Mouse (Mus musculus) left cerebral cortex, postnatal 25 days (tissue): ENCODE results near the gene Gm21885. TPM values are rescaled to one million over a fixed set of nuclear protein-coding genes. Genes with fewer than 3 reads are reported as not detected.
"Not testable (repeated sequence)": the region's sequence is repeated elsewhere in the genome, so short reads cannot be mapped to it uniquely, and the experiment has no call there.

ENCODE experiments used
- DNase-seq, 2 experiments: peaks; one replicate each; pipeline ENCODE4 v3.0.0; 2022; ENCODE audit warnings: low spot score in 2 of 2, mixed read lengths in 1 of 2
- intact Hi-C: fragments of 180-260 bp; cut with DNase I; formaldehyde crosslinking; loops from one replicate; pipeline ENCODE4 v1.15.1; 2025
- total RNA-seq, 2 experiments: library from RNA; stranded (reverse); gene quantifications; 2 replicates each; pipeline ENCODE4 v1.2.3; 2021

Gm21885 gene
- total RNA-seq, 2 experiments from 2014 or later = not detected

- DNase-seq = peak; percentile 35 to 54
- intact Hi-C loops = no loop called here
Observed at GRCm38 (mm10) chr11:94265134-94265785, 16.4 kb upstream of the Gm21885 start.

GRCm38 (mm10) chr11:94266155-94266554 is 15.5 kb upstream of the Gm21885 start:
- DNase-seq = not testable (repeated sequence)

GRCm38 (mm10) chr11:94268761-94269160 is 12.9 kb upstream of the Gm21885 start:
- DNase-seq = no peak
- intact Hi-C loops = no loop called here

More at GRCm38 (mm10) chr11:94266155-94266554, 15.5 kb upstream of the Gm21885 start:
- intact Hi-C loops = not testable (repeated sequence)

- no peak for DNase-seq
Observed at GRCm38 (mm10) chr11:94269906-94270305, 11.8 kb upstream of the Gm21885 start.

DNA sequence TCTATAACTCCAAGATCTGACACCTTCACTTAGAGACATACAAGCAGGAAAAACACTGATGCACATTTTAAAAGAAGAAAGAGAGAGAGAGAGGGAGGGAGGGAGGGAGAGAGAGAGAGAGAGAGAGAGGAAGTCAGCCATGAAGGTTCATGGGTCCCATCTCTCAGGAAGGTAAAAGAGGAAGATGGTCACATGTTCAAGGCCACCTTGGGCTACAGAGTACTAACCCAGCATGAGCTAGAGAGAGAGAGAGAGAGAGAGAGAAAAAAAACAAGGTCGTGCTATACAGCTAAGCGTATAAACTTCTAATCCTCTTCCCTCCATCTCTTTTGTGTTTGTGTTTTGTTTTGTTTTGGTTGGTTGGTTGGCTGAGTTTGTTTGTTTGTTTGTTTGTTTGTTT is 10.7 kb upstream of the Gm21885 start:
- no peak for DNase-seq
- intact Hi-C loops = no loop called here

More at GRCm38 (mm10) chr11:94269906-94270305, 11.8 kb upstream of the Gm21885 start:
- intact Hi-C loops = no loop called here

GRCm38 (mm10) chr11:94272960-94273927 is 8.4 kb upstream of the Gm21885 start:
- intact Hi-C loops = no loop called here

DNA sequence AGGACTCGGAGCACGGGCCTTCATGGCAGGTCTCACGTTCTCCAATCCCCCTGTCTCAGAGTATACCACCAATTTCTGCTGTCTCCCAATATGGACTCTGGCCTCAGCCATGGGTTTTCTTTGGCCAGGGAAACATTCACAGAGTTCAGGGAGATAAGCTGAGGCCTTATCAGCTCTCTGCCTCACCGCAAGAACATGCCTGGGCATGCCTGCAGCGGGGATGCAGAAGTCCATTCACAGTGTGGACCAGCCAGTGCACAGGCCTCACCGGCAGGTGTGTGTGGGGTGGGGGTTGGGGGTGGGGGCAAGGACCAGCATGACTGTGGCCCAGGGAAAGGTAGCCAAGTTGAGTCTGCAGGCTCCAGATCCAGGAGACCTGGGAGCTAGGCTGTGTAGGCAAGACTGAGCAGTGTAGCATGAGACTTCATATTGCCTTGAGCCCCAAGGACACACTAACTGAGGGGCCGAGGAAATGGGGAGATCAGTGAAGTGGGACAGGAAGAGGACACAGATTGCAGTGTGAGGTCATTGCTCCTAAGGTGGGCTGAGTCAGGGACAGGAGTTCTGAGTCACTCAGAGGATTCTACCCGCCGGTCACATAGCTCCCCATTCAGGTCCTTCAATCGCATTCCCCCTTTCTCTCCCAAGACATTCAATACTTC is 7.3 kb upstream of the Gm21885 start:
- intact Hi-C loops = no loop called here
- DNase-seq = no peak

More at GRCm38 (mm10) chr11:94272960-94273927, 8.4 kb upstream of the Gm21885 start:
- DNase-seq = no peak

DNA sequence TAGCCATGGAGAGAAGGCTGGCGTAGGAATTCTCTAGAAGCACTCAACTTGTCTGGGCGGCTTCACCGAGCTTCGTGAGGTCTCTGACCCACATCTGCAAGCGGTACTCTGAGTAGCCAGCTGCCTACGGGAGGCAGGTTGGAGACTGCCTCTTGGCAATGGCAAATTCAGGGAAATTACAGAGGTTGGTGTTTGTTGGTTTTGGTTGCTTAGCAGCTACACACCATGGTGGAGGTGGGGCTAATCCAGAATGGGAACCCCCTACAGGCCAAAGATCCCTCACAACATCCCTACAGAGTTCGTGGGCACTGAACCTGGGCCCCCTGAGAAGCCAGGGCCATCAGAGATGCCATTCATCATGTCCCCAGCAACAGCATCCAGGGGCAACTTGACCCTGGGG is 6.4 kb upstream of the Gm21885 start:
- intact Hi-C loops = no loop called here
- DNase-seq = no peak

DNA sequence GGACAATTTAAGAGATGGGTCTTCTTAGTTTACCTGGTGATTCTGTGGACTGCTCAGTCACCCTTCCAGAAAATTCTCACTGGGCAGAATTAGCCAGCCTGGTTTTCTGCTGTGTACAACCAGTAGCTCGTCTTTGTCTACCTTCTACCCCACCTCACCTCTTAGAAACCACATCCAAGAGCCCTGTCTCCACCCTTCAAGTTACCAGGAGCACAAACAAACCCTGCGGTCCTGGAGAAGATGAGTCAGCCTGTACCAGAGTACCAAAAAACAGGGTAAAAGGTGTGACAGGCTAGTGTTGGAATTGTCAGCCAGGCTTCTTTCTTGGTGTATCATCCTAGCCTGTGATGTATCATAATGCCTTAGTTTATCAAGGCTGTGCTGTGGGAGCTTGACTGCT is 6.0 kb upstream of the Gm21885 start:
- intact Hi-C loops = no loop called here
- no peak for DNase-seq

DNA sequence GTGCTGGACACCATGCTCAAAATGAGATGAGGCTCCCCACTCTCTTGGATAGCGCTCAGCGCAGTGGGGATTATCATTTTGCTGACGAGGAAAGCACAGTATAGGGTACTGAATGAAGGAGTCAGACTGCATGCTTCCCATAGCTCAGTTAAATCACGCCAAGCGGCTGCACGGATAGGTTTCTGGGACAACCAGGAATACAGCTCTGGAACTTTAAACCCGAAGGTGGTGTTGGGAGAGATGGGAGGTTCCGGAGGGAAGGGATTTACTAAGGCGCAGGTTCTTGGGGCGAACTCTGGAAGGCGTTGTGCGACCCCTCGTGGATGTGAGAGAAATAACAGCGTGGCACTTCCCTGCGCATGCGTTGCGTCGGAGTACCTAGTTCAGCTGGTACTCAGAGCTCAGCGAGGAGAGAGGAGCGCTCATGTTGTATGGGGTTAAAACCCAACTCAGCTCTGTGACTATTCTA is 4.8 kb upstream of the Gm21885 start:
- intact Hi-C loops = loop anchor here (1.0 kb wide), 2 partner anchors 41 to 149 kb away; no protein-coding TSS in a partner anchor
- DNase-seq = peak; percentile 90 to 97

- intact Hi-C loops = no loop called here
Observed at GRCm38 (mm10) chr11:94282291-94282690, 618 bp downstream of the Gm21885 start.

DNA sequence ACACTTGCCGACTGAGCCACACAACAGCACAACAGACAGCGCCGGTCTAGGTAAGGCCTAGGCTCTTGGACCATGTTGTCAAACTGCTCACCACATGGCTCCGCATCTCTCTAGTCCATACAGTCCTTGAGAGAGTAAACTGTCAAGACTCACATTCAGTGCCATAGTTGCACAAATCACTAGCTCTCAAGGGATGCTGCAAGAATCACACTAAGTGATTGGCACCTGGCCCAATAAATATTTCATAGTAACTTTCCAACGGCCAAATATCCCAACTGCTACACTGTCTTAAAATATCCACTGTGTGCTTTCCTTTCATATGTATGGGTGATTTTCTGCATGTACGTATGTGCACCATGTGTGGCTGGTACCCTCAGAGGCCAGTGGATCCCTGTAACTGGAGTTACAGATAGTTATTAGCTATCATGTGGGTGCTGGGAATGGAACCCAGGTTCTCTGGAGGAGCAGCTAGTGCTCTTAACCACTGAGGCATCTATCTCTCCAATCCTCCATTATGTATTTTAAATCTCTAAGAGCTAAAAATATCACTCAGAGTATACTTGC is 1.9 kb downstream of the Gm21885 start:
- no peak for DNase-seq
- intact Hi-C loops = no loop called here

More at GRCm38 (mm10) chr11:94282291-94282690, 618 bp downstream of the Gm21885 start:
- DNase-seq = no peak

DNA sequence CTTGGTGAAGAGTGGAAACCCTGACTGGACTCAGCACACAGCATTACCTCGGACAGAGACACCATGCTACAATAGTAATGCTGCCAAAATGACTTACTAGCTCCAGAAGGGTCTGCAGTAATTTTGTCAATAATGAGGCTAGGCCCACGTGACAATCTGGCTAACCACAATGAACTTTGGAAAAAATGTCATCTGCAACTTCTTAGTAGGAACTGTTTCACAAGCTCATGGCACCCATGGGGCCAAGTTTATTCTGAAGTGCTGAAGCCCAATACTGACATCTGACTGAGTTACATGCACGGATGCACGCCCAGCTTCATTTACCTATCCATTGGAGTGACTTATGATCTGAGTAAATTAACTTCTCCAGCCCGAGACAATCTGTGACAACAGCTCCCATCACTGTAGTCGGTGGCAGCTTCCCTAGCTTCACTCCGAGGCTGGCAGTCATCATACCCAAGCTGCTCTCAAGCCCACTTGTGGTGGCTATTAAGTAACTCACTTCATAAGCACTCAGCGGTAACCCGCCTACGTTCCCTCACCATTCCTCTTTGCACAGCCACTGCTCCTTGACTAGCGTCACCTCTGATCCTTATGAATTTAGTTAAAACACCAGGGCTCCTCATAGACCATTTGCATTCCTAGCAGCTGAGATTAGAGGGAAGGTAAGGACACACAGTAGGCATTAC is 4.4 kb downstream of the Gm21885 start:
- DNase-seq = no peak
- intact Hi-C loops = no loop called here

GRCm38 (mm10) chr11:94287105-94287504 is 5.4 kb downstream of the Gm21885 start:
- intact Hi-C loops = no loop called here
- DNase-seq = no peak

DNA sequence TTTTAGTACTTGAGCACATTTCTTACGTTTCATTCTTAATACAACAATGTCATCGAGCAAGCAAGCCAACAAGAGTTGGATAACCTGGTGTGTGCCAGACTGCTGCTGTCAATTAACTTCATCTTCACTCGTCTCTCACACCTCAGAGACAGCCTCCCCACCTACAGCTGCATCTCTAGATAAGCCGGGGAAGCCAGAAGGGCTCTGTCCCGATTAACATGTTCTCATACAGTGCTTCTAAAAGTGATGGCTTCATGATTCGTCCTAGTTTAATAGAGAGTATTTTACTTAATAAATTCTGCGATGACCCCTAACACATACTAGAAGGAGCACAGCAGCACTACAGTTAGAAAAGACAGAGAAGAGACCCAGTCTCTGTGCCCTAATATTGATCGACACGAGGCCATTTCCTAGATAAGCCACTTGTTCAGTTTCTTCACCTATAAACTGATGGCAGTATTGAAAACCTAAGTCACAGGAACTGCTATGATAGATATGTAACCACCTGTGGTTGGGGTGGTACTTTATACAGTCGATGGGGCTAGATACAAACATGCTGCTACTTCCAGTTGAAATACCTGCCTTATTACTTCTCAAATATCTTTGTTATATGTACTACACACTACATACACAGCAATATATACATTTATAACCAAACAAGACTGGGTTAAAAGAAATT is 8.5 kb downstream of the Gm21885 start:
- intact Hi-C loops = no loop called here
- DNase-seq = no peak

DNA sequence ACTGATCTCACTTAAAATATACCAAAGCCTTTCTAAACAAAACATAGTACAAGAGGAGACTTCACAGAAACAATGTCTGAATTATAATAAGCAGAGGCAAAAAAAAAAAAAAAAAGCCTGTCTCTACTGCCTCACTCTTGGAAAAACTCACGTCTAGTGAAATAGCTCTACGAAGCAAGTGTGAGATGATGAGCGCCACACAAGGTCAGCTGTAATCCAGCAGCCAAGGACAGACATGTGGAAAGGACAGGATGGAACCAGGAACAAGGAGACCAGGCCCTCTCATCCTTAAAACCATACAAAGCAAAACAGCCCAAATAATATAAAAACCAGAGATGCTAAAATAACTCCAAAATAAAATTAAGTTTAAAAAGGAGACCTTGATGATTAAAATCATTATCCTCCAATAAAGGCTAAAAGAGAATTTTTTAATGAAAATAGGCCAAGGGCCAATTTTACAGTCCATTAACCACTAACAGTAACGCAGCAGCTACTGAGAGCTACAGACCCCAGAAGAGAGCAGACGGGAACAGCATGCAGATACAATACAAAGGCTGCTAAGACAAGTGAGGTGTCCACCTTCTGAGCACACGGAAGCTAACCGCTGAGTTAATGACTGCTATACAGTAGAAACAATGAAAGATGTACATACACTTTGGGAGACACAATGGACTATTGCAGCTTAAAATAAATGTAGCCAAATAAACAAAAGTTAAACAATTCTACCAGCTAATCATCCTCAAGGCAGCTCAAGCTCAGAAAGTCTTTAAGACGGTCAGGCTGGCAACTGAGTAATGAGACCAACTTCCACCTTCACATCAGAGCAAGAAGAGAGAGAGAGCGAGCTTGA is 13.5 kb downstream of the Gm21885 start:
- DNase-seq = no peak
- intact Hi-C loops = no loop called here

DNA sequence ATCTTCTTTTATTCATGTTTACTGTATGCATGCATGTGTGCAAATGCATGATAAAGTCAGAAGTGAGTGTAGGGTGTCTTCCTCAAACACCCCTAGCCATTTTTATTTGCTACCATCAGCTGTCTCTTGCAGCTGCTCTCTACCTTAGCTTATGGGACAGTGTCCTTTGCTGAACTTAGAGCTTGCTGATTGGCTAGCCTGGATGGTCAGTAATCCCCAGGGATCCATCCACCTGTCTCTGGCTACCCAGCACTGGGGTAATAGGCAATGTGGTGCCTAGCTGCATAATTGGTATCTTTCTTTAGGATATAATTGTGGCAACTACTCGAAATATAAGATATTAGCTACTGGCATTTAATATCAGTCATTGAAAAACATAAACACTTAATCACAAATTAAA is 31.1 kb downstream of the Gm21885 start:
- intact Hi-C loops = no loop called here
- DNase-seq = no peak
